Mouse (Mus musculus) left cerebral cortex, adult 11 months (tissue): ENCODE measurements at regions not wholly inside any gene's neighbourhood (a gene's known extent, or its start where the extent isn't known, plus 50 kb on each side); places are given as distances from the start of the nearest gene placed in this dataset.

Experiments used
- DNase-seq: peaks from one replicate; pipeline ENCODE4 v3.0.0; 2022; ENCODE audit warnings: low spot score

DNA sequence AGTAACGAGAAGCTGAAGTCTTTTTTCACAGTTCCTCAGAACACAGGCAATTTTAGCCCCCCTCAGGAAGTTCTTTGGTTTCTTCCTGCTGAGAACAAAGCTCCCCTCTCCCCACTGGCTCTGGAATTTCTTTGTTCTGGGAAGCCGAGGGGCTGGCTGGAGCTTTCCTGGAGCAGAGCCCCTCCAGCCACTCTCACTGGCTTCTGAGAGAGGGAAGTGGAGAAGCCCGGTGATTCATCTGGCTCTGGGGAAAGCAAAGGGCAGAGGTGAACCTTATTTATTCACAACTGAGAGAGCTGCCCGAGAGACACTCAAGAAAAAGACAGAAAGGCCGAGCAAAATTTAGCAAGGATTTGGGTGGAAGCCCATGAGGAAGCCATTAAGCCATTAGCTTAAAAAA is 63.9 kb downstream of the Ddx3x start:
- DNase-seq: no peak

DNA sequence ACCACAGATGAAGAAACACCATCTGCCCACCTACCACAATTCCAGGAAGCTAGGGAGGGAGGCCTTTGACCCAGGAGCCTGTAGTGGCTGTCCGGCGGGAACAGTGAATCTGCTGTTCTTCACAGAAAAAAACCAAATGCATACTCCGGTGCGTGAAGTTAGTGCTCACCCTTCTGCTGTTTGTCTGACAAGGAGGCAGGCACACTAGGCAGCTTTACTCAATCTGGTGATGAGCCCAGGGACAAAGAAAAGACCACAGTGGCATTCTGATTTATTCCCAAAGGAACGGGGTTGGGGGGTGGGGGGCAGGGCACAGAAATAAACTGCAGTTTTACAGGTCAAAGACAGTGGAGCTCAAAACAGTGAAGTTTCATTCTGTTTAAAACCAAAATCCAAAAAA is 64.4 kb downstream of the Ddx3x start:
- DNase-seq: no peak

- DNase-seq: no peak
Observed at GRCm38 (mm10) chrX:13346011-13346631, 65.4 kb downstream of the Ddx3x start.

GRCm38 (mm10) chrX:13346696-13347026 is 65.9 kb downstream of the Ddx3x start:
- DNase-seq: no peak

DNA sequence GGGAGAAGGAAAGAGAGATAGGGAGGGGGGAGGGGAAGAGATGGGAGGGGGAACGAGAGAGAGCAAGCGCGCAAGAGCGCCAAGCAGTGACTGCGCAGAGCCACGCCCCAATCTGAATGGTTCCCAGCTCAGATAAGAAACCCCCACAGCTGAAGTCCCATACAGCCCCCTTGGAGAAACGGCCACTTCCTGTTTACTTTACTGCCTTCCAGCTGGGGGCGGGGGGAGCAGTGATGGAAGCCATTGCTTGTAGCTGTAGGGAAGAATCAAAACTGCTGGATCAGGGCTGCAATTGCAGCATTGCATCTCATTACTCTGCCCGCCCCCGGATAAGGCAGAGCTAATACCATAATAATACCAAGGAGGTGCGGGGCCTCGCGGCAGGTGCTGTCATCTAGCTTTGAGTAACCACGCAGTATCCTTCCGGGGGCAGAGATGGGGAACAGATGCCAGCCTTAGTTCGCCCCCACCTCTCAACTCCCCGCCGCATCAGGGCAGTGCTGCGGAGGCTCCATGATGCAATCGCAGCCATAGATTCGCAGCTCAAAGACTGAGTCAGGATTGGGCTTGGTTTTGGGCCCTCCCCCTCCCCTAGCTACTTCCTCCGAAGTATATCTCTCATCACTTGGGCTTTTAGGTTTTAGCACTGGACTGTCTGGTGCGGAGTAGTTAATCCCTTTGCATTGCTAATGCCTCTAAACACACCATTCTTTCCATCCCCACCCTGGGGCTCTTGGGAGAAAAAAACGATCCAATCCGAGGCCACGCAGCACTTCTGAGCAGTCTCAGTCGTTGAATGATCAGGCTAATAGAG is 66.5 kb downstream of the Ddx3x start:
- DNase-seq: peak; percentile 44

GRCm38 (mm10) chrX:13348415-13348814 is 67.6 kb downstream of the Ddx3x start:
- no peak for DNase-seq

GRCm38 (mm10) chrX:13350461-13350860 is 69.7 kb downstream of the Ddx3x start:
- DNase-seq: no peak

GRCm38 (mm10) chrX:13357149-13357783 is 76.5 kb downstream of the Ddx3x start:
- no peak for DNase-seq

GRCm38 (mm10) chrX:13357973-13358372 is 77.2 kb downstream of the Ddx3x start:
- no peak for DNase-seq

- no peak for DNase-seq
Observed at GRCm38 (mm10) chrX:13360436-13360835, 79.7 kb downstream of the Ddx3x start.

DNA sequence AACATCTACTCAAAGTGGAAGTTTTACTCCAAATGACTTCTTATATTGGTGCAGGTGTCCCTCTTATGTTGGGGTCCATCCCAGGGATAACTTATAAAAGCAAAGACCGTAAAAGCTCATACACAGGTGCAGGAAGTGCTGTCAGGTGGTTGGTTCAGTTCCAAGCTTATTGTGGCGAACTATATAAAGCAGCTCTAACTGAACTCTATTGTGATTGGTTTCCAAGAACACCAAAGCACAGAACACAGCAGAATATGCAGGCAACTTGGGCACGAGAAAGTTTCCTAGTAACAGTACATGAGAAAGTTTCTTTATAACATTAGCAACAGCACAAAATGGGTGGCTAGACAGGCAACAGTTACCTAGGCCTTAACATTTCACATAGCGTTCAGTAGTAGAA is 89.5 kb downstream of the Ddx3x start:
- no peak for DNase-seq

GRCm38 (mm10) chrX:13372752-13373151 is 92.0 kb downstream of the Ddx3x start:
- DNase-seq: no peak

- no peak for DNase-seq
Observed at GRCm38 (mm10) chrX:13386354-13386753, 79.6 kb upstream of the Nyx start.

- no peak for DNase-seq
Observed at GRCm38 (mm10) chrX:13398466-13398865, 67.4 kb upstream of the Nyx start.

DNA sequence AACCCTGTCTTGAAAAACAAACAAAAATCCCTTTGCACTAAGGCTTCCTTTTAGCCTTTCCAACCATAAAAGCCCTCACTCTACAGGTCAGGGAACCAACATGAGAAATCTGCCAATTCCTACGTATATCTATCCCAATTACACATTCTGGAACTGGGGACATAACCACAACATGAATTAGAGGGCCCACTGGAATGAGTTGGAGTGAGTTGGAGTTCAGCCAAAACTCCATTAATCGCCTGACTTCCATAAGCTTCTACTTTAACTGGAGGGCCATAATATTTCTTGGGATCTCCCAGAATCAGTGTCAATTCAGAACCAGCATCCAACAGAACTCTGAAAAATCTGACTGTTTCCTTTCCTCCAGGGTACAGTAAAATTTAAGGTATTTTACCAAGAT is 53.2 kb upstream of the Nyx start:
- no peak for DNase-seq

DNA sequence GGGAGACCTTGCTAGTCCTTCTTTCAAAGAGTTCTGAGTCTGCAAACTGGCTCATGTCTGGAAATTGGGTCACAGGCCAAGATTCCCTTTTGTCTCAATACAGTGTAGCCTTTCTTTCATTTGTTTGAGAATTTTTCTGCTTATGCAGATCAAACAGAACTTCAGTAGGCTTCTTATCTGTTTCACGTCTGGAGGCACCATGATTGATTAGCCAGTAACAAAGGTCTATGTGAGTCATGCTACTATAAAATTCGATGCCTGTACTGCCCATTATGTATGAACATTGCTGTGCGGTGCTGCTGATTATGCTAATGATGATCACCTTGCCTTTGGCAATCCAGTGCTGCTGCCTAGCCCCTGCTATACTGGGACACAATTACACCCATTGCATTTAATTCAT is 52.8 kb upstream of the Nyx start:
- DNase-seq: no peak
